ENCODE assay signal across 8 mouse cellular contexts in the genomic region with DNA sequence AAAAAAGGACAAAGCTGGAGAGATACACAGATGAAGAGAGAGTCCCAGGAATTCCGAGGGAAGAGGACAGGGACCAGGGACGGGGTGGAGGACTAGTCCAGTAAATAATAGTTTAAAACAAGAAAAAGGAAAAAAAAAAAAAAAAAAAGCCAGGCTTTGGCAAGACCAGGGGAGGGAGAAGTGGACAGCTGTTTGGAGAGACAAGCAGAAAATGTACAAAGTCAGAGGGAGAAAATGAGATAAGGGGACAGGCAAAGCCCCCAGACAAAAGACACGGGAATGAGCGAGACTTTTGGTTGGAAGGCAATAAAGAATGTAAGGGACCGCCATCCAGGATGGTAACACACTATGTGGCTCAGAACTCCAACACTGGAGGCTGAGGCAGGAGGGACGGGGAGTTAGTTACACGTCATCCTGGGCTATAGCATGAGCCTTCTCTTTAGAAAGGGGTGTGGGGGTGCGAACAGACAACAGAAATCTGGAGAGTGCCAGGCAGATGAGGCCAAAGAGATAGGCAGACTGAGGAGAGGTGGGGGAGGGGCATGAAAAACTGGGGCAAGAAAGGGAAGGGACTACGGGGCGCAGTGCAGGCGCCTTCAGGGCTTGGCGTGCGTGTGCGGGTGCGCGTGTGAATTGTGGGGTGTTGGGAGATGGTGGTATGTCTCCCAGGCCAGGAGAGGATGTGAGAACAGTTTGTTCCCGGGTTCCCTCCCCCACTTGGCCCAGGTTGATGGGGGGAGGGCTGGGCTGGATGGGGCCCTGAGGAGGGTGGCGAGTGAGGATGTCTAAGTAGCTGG. TPM values are rescaled to one million over a fixed set of nuclear protein-coding genes. Genes with fewer than 3 reads are reported as not detected.
DNase-seq lines count a peak whose midpoint lies in the region; ATAC-seq lines count a peak whose summit lies in the region.

No protein-coding gene starts in this region.

- H3K27ac ChIP-seq in forebrain, embryonic 12.5 days: peak overlapping the region; percentile 96
- peak overlapping the region; percentile 92 for H3K27ac ChIP-seq in intestine, embryonic 14.5 days (ENCODE audit: low read depth)

- H3K4me1 ChIP-seq in megakaryocyte, embryonic 14.5 days: peaks cover 64% of the 10 kb centered on the region
- H3K4me1 ChIP-seq in forebrain, embryonic 12.5 days: peaks cover 86% of the 10 kb centered on the region
- peaks cover 48% of the 10 kb centered on the region for H3K4me1 ChIP-seq in intestine, embryonic 14.5 days (replicated peaks; ENCODE audit: control insufficient read depth, insufficient read depth, low read length)

- H3K9me3 ChIP-seq in megakaryocyte, embryonic 14.5 days: no peaks in the 10 kb centered on the region
- H3K9me3 ChIP-seq in forebrain, embryonic 12.5 days: no peaks in the 10 kb centered on the region
- H3K9me3 ChIP-seq in intestine, embryonic 14.5 days (ENCODE audit: control insufficient read depth, low read length): no peaks in the 10 kb centered on the region

- ATAC-seq in megakaryocyte, adult 5-6 weeks (ENCODE audit: poor library complexity, severe bottlenecking): no peak
- ATAC-seq in forebrain, embryonic 12.5 days (ENCODE audit: low FRiP score): peak; percentile 16
- ATAC-seq in intestine, embryonic 14.5 days (replicated peaks; ENCODE audit: low FRiP score, low TSS enrichment, low read depth): peak; percentile 25; the same call in 1 of the 2 replicates

- peak overlapping the region; percentile 55 for H3K9ac ChIP-seq in forebrain, embryonic 12.5 days
- peak overlapping the region; percentile 38; the same call in 1 of the 2 replicates for H3K9ac ChIP-seq in intestine, embryonic 14.5 days (ENCODE audit: low read length)

- peaks cover 9% of the 10 kb centered on the region for H3K36me3 ChIP-seq in megakaryocyte, embryonic 14.5 days (replicated peaks; ENCODE audit: low read length)
- peaks cover 24% of the 10 kb centered on the region for H3K36me3 ChIP-seq in forebrain, embryonic 12.5 days (replicated peaks)
- H3K36me3 ChIP-seq in intestine, embryonic 14.5 days (ENCODE audit: control insufficient read depth, insufficient read depth, low read length): 0 out of 2 replicates have a peak, but pooled peaks cover 5% of the 10 kb centered on the region

- H3K4me3 ChIP-seq in megakaryocyte, embryonic 14.5 days (replicated peaks): peak overlapping the region; percentile 81
- peak overlapping the region; percentile 28 for H3K4me3 ChIP-seq in forebrain, embryonic 12.5 days (replicated peaks)
- H3K4me3 ChIP-seq in intestine, embryonic 14.5 days (ENCODE audit: low read depth, low read length): peak overlapping the region; percentile 28

- WGBS in forebrain, embryonic 12.5 days: 3% methylated on average over 18 of the region's 18 CpGs
- WGBS in intestine, embryonic 14.5 days: 8% methylated on average over 18 of the region's 18 CpGs

- peaks cover 31% of the 10 kb centered on the region for H3K27me3 ChIP-seq in megakaryocyte, embryonic 14.5 days (replicated peaks)
- H3K27me3 ChIP-seq in forebrain, embryonic 12.5 days: no peaks in the 10 kb centered on the region
- H3K27me3 ChIP-seq in intestine, embryonic 14.5 days (replicated peaks; ENCODE audit: control insufficient read depth, insufficient read depth, low read length): no peaks in the 10 kb centered on the region

- H3K4me2 ChIP-seq in forebrain, embryonic 12.5 days: peak overlapping the region; percentile 50
- peak overlapping the region; percentile 49 for H3K4me2 ChIP-seq in intestine, embryonic 14.5 days (ENCODE audit: low read length)

- DNase-seq in intestine, embryonic 14.5 days (ENCODE audit: low spot score): peak; percentile 76
- peak; percentile 36 for DNase-seq in lung, postnatal 25 days (ENCODE audit: low spot score)
- DNase-seq in right cerebral cortex, postnatal 25 days: peak; percentile 59
- no peak for DNase-seq in spleen, postnatal 36 days (ENCODE audit: low spot score in 2 of 2)
- DNase-seq in yolk sac, embryonic 10.5 days (ENCODE audit: low spot score): no peak

RNA-seq across cellular contexts. Expression of a gene that starts 14.6 kb away (rescaled TPM):
- polyA plus RNA-seq in megakaryocyte, embryonic 14.5 days (2012; ENCODE audit: insufficient read depth, low replicate concordance): 1.2 TPM in 1 of 2 replicates, not detected in the other
- not detected in 2 replicates for total RNA-seq in megakaryocyte, adult 5-6 weeks (2015)
- total RNA-seq in megakaryocyte, adult 5-6 weeks (2017): not detected in 2 replicates
- 118 and 147 TPM in 2 replicates for polyA plus RNA-seq in forebrain, embryonic 12.5 days (2016; fragmentation: Nextera tagmentation; extraction: Ambion mirVana)
- 7.4 and 8.8 TPM in 2 replicates for polyA plus RNA-seq in intestine, embryonic 14.5 days (2014; fragmentation: Nextera tagmentation; extraction: Ambion mirVana)

RNA-seq across cellular contexts. Expression of a gene that starts 29.2 kb away (rescaled TPM):
- 12.7 and 22.8 TPM in 2 replicates for polyA plus RNA-seq in megakaryocyte, embryonic 14.5 days (2012; ENCODE audit: insufficient read depth, low replicate concordance)
- not detected in 2 replicates for total RNA-seq in megakaryocyte, adult 5-6 weeks (2015)
- total RNA-seq in megakaryocyte, adult 5-6 weeks (2017): not detected in 2 replicates
- polyA plus RNA-seq in forebrain, embryonic 12.5 days (2016; fragmentation: Nextera tagmentation; extraction: Ambion mirVana): 14.8 and 16.5 TPM in 2 replicates
- polyA plus RNA-seq in intestine, embryonic 14.5 days (2014; fragmentation: Nextera tagmentation; extraction: Ambion mirVana): 59.7 and 66.5 TPM in 2 replicates

RNA-seq across cellular contexts. Expression of a gene that starts 36.6 kb away (rescaled TPM):
- polyA plus RNA-seq in megakaryocyte, embryonic 14.5 days (2012; ENCODE audit: insufficient read depth, low replicate concordance): 19.9 and 37.0 TPM in 2 replicates
- total RNA-seq in megakaryocyte, adult 5-6 weeks (2015): 6.1 and 7.3 TPM in 2 replicates
- 2.6 and 5.3 TPM in 2 replicates for total RNA-seq in megakaryocyte, adult 5-6 weeks (2017)
- polyA plus RNA-seq in forebrain, embryonic 12.5 days (2016; fragmentation: Nextera tagmentation; extraction: Ambion mirVana): 42.2 and 45.0 TPM in 2 replicates
- polyA plus RNA-seq in intestine, embryonic 14.5 days (2014; fragmentation: Nextera tagmentation; extraction: Ambion mirVana): 470 and 522 TPM in 2 replicates

Comparison
In these comparisons a context has a peak if more than half of its experiments do, and no peak if none do; other contexts are left out.
1. H3K4me3 ChIP-seq: peak in every context shown above with its lines; median percentile 81 in megakaryocyte, embryonic 14.5 days; 28 in forebrain, embryonic 12.5 days; 28 in intestine, embryonic 14.5 days.
2. DNase-seq: peak in intestine, embryonic 14.5 days (single experiment), lung, postnatal 25 days (single experiment) and right cerebral cortex, postnatal 25 days (single experiment); none in spleen, postnatal 36 days (0 of 2) and yolk sac, embryonic 10.5 days (single experiment).
3. RNA of a gene that starts 14.6 kb away (polyA plus RNA-seq): 118 to 147 TPM in forebrain, embryonic 12.5 days; 7.4 to 8.8 TPM in intestine, embryonic 14.5 days and 1.2 TPM in megakaryocyte, embryonic 14.5 days; every median in the first group is over 10 times any median in the second.
4. RNA of a gene that starts 36.6 kb away (polyA plus RNA-seq): 470 to 522 TPM in intestine, embryonic 14.5 days; 42.2 to 45.0 TPM in forebrain, embryonic 12.5 days and 19.9 to 37.0 TPM in megakaryocyte, embryonic 14.5 days; every median in the first group is over 10 times any median in the second.